Mouse (Mus musculus): ENCODE data around the gene Sesn3.
A peak's percentile ranks its signal among the peaks of the same experiment; 100 is the strongest.

- TF ChIP-seq CTCF (conservative IDR thresholded peaks at IDR 0.05 in 1 of 2, IDR thresholded peaks at IDR 0.05 in 1 of 2; ENCODE audit: low read depth in 2 of 2, low read length in 2 of 2) (no peak), POLR2A (IDR thresholded peaks at IDR 0.05; ENCODE audit: low read depth, low read length) (no peak), ETS1 (conservative IDR thresholded peaks at IDR 0.05; ENCODE audit: low read depth, low read length) (no peak), EP300 (IDR thresholded peaks at IDR 0.05; ENCODE audit: low read length) (no peak), RCOR1 (conservative IDR thresholded peaks at IDR 0.05; ENCODE audit: low read depth, low read length) (no peak), ZNF384 (IDR thresholded peaks at IDR 0.05; ENCODE audit: low read depth, low read length) (no peak), CHD2 (IDR thresholded peaks at IDR 0.05; ENCODE audit: low read length) (no peak), JUN (IDR thresholded peaks at IDR 0.05; ENCODE audit: insufficient read depth, low read depth, low read length) (peak; percentile 59; the same call in 1 of the 2 replicates), CHD1 (IDR thresholded peaks at IDR 0.05; ENCODE audit: low read depth, low read length) (no peak), MAFK (IDR thresholded peaks at IDR 0.05; ENCODE audit: insufficient replicate concordance, low read length) (no peak), RAD21 (IDR thresholded peaks at IDR 0.05; ENCODE audit: low read depth, low read length) (no peak)
These were observed 28.7 kb upstream of the Sesn3 start for GRCm38 (mm10) chr9:14246016-14246799.

Measured in CH12.LX (cell line).